Mouse (Mus musculus): ENCODE data around the gene Sirpb1a.
"Not testable (repeated sequence)": the region's sequence is repeated elsewhere in the genome, so short reads cannot be mapped to it uniquely, and the experiment has no call there.

Gene Sirpb1a

GRCm38 (mm10) chr3:15426447-15426846 is at the start of gene Sirpb1a:
Gene Sirpb1a (minus strand): TSS chr3:15426520.
- not testable (repeated sequence) for DNase-seq (ENCODE audit: low spot score)

DNA sequence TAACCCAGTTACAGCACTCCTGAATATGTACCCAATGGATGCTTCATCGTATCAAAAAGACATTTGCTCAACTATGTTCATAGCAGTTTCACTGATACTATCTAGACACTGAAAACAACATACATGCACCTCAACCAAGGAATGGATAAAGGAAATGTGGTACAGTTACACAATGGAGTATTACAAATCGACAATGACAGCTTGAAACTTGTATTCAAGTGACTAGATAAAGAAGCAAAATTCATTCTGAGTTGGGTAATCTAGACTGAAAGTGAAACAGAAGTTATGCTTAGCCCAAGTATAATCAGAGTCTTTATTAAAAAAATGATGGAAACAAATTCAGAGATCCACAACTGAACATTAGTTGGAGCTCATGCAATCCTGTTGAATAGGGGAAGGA is 48.5 kb upstream of the Sirpb1a start:
- not testable (repeated sequence) for DNase-seq (ENCODE audit: low spot score)

DNA sequence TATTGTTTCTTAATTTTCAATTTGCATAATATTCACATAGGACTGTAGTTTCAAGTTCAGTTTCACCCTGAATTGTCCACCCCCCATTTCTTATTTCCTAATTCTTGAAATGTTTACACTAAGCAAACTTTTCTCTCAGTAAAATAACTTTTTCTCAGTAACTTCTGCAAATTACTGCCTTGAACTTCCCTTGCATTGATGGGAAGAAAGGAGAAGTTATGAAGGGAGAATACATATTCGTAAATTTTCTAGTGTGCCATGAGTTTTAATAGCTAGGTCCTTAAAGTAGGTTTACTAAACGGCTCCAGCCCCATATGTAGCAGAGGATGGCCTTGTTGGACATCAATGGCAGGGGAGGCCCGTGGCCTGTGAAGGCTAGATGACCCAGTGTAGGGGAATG is 43.8 kb upstream of the Sirpb1a start:
- not testable (repeated sequence) for DNase-seq (ENCODE audit: low spot score)

DNA sequence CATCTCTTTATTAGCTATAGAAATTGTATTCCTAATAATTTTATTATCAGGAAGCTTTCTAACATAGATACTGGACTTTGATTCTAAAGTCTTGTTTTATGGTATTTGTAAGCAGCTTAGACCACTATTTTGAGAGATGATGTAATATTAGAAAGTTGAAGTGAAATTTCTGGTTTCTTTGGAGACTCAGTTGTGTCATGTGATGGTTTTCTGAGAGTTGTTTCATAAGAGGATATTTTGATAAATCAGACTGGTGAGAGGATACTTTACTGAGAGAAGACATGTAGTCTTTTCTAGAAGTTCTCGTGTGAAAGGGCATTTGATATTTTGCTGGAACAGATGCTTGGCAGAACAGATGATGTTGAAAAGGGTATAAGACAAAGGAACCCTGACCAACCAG is 17.6 kb upstream of the Sirpb1a start:
- not testable (repeated sequence) for DNase-seq (ENCODE audit: low spot score)

DNA sequence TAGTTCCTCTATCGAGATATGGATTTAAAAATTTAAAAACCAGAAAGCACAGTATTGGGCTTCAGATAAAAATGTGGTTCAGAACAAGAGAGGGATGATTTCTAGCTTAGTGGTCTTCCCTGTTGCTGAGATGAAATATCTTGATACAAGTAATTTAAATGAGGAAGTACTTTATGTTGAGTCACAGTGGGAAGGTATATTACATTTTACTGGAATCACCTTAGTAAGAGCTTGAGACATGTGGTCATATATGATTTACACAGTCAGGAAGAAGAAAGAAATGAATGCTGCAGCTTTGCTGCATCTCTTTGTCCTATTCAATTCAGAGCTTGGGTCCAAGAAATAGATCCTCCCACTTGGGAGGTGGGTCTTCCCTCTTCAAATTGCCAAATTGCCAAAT is 13.5 kb upstream of the Sirpb1a start:
- DNase-seq (ENCODE audit: low spot score): not testable (repeated sequence)

GRCm38 (mm10) chr3:15427917-15428316 is 1.6 kb upstream of the Sirpb1a start:
- DNase-seq (ENCODE audit: low spot score): no peak

DNA sequence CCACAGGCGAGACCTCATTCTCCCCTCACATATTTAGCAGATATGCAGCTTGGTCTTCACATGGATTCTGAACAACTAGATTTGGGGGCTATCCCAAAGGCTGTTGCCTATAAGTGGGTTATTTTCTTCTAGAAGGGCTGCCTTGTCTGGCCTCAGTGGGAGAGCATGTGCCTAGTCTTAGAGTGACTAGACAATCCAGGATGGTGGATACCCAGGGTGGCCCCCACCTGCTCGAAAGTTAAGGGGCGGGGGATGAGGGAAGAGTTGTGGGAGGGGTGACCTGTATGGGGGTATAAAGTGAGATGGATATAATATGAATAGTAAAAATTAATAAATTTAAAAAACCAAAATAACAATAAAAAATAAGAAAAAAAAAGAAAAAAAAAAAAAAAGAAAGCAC is 70.6 kb downstream of the Sirpb1a start:
- DNase-seq (ENCODE audit: low spot score): not testable (repeated sequence)

- not testable (repeated sequence) for DNase-seq (ENCODE audit: low spot score)
Measured at GRCm38 (mm10) chr3:15350318-15350717, 76.0 kb downstream of the Sirpb1a start.

DNA sequence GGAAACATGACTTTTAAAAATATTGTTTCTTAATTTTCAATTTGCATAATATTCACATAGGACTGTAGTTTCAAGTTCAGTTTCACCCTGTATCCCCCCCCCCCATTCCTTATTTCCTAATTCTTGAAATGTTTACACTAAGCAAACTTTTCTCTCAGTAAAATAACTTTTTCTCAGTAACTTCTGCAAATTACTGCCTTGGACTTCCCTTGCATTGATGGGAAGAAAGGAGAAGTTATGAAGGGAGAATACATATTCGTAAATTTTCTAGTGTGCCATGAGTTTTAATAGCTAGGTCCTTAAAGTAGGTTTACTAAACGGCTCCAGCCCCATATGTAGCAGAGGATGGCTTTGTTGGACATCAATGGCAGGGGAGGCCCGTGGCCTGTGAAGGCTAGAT is 80.7 kb downstream of the Sirpb1a start:
- not testable (repeated sequence) for DNase-seq (ENCODE audit: low spot score)

- no peak for DNase-seq (ENCODE audit: low spot score)
Measured at GRCm38 (mm10) chr3:15340287-15340686, 86.0 kb downstream of the Sirpb1a start.

DNA sequence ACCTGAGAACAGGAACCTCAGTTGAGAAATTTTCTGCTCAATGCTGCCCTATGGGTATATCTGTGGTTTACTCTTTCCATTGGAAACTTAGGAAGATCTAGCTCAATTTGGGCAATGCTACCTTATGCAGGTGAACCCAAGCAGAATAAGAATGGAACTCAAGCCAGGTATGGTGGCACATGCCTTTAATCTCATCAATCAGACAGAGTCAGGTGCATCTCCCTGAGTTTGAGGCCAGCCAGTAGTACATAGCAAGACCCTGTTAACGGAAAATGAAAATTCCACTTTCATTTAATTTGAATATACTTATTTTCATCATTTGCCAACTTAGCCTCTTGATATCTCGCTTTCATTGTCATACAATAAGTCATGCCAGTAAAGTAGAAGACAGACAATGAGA is 92.1 kb downstream of the Sirpb1a start:
- DNase-seq (ENCODE audit: low spot score): no peak

DNA sequence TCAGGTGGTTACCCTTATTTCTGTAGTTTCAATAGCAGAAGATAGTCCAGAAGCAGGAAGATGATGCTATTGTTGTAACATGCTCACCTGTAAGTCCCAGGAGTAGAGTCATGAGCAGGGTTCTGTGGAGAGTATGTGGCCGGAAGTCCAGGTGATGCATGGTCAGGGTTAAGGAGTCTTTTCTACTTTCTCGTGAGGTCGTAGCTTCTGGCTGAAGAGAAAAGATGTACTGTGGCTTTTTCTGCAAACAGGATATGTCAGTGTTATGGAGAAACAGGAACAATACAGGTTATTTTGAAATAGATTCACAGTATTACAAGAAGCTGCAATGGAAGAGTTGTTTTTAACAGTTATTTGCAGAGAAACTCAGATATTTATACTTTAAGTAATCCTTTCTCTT is 94.3 kb downstream of the Sirpb1a start, which contains the start of gene Gm9733:
Gm9733 (minus strand) TSS at position 240 of the 400 bp plus-strand sequence.
- no peak for DNase-seq (ENCODE audit: low spot score)

GRCm38 (mm10) chr3:15331545-15331944 is 94.8 kb downstream of the Sirpb1a start:
- DNase-seq (ENCODE audit: low spot score): no peak

GRCm38 (mm10) chr3:15329549-15329948 is 96.8 kb downstream of the Sirpb1a start:
- no peak for DNase-seq (ENCODE audit: low spot score)
